Mouse (Mus musculus) E14TG2a.4 (cell line): ENCODE measurements around the gene Trmt11.

ENCODE experiments used
- CTCF ChIP-seq: conservative IDR thresholded peaks from 2 replicates; pipeline ENCODE4 v1.5.1; 2014; ENCODE audit warnings: low read length
- NANOG ChIP-seq: IDR thresholded peaks from 2 replicates; pipeline ENCODE4 v1.6.1; 2014; ENCODE audit warnings: borderline replicate concordance, low read length, mixed read lengths

DNA sequence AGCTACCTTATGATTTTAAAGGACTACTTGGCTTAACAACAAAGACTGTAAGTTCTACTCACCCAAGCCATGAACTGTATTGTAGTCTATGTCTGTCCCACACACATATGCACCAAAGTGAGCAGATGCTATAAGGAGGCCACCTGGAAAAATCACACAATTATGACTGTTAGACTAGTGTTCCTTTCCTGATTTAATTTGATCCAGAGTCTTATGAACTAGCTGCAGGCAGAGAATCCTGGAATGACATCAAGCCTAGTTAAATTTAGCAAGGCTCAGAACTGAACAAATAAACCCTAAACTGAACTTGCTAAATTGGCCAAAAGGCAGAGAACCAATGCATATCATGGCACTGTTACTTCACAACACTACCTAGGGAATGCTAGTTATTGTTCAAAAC is 34.2 kb downstream of the Trmt11 start:
- no peak for TF ChIP-seq CTCF
- TF ChIP-seq NANOG: no peak
